Mouse (Mus musculus) right cerebral cortex, postnatal 36 days (tissue): ENCODE data around the gene Ddx10.
A peak's percentile ranks its signal among the peaks of the same experiment; 100 is the strongest.

Experiments used
- DNase-seq, 2 experiments: peaks; one replicate each; pipeline ENCODE4 v3.0.0; 2022; ENCODE audit warnings: low spot score in 2 of 2, mixed read lengths in 1 of 2

The Ddx10 gene

DNA sequence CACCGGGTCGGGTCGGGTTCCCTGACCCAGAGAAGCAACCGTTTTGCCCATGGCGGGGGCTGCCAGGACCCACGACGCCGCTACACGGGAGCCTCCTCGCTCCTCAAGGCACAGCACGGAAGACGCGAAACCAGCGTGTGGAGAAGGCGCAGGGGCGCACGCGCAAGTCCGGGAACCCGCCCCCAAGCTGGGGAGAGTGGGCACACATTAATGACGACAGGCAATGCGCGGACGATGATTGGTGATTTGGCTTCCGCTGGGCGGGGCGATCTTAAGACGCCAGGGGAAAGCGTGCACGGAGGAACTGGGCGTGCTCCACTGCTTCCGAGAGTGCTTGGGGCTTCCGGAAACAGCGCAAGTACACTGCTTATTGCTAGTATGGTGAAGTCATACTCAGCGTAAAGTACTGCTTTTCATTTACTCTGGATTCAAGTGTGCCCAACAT is at the start of gene Ddx10:
TSS of gene Ddx10 (minus strand) at position 101 of the 445 bp plus-strand sequence.
- DNase-seq = peak; percentile 97

GRCm38 (mm10) chr9:53292833-53293232 is 45.0 kb upstream of the Ddx10 start:
- no peak for DNase-seq

DNA sequence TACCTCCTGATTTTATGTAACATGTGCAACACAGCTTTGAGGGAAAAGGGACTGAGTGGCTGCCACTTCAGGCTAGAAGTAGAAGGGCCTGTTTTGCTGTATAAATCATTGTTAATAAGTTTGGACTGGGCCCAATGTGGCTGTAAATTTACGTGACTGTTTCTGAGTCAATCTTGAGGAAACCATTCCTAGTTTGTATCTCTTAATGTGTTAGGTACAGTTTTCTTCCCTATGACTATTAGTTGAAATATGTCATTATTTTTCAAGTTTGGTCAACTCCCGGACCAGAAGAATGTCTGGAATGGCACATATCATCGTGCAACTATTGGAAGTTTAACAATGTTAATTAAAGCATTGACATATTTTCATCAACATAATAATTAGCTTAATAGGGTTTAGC is 42.2 kb upstream of the Ddx10 start:
- DNase-seq = no peak

DNA sequence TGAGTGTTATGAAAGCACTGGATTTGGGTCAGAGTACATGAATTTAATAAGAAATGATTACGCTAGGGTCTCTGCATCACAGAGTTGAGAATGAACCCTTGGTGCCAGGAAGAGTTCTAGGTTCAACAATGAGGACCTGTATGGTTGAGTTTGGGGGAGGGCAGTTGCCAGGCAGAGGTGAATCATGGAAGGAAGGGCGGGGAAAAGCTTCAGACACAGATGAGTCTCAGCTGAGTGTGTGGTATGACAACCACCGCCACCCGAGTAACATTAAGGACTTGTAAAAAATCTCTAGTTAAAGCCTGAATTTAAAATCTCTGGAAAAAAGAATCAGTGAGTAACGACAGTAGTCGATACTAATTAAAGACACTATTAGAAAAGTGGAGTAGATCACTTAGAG is 38.9 kb upstream of the Ddx10 start:
- no peak for DNase-seq

DNA sequence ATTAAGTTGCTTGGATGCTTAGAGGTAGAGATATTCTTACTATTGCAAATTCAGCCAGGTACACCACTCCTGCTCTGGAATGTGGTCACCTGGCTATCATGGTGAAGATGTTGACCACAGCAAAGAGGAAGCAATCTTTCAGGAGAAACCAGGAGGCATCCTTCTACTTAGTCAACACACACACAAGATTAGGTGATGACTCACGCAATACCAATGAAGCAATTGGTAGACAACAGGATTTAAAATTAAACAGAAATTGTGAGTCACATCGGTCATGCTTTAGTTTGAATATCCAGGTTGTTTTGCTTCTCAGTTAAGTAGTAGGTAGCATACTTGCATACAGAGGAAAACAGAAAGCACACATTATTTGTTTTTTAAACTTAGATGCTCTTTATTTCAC is 31.1 kb upstream of the Ddx10 start:
- DNase-seq = no peak

DNA sequence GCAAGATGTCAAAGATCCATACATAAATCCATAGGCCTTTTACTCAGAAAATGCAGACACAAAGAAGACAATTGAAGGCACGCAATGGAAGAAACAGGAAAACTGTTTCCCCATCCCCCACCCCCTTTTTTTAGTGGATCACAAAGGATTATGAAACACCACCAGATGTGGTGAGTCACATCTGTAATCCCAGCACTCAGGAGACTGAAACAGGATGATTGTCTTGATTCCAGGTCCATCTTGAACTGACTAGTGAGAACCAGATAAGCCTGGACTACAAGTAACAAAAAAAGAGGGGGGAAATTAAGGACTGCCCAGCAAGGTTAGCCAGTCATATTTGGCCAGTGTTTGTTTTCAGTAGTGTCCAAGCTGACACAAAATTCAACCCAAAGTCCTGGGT is 28.5 kb upstream of the Ddx10 start:
- no peak for DNase-seq

DNA sequence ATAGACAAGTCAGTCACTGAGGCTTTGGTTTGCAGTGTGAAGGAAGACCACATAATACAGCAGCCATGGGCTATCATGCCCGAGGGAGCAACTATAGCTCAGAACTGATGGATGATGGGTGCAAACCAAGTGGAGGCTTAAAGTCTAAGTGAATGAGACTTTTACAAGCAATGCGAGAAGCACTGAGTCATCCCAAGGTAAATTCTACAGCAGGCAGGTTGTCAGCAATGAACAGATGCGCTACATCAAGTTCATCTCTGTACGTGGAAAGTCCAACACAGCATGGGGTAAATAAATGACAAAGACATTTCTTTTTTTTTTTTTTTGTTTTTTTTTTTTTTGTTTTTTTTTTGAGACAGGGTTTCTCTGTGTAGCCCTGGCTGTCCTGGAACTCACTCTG is 24.9 kb upstream of the Ddx10 start:
- no peak for DNase-seq

DNA sequence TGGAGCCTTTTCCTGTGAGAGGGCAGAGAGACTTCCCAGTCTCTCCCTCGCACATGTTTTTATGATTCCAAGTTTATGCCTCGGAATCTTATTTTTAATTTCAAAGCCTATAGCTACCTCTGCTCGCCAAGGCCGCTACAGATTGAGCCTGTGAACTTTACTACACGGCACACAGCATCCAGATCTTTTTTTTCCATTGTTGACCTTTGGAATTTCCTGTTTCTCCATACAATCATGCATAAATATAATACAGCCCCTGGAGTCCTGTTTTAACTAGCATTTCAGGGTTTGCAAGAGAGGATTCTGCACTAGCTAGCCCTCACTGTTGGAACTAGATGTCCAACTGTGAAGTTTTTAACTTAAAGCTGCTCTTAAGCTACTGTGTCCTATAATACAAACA is 24.4 kb upstream of the Ddx10 start:
- DNase-seq = no peak

GRCm38 (mm10) chr9:53271281-53272022 is 23.6 kb upstream of the Ddx10 start:
- no peak for DNase-seq

GRCm38 (mm10) chr9:53269466-53269755 is 21.6 kb upstream of the Ddx10 start:
- DNase-seq = no peak

DNA sequence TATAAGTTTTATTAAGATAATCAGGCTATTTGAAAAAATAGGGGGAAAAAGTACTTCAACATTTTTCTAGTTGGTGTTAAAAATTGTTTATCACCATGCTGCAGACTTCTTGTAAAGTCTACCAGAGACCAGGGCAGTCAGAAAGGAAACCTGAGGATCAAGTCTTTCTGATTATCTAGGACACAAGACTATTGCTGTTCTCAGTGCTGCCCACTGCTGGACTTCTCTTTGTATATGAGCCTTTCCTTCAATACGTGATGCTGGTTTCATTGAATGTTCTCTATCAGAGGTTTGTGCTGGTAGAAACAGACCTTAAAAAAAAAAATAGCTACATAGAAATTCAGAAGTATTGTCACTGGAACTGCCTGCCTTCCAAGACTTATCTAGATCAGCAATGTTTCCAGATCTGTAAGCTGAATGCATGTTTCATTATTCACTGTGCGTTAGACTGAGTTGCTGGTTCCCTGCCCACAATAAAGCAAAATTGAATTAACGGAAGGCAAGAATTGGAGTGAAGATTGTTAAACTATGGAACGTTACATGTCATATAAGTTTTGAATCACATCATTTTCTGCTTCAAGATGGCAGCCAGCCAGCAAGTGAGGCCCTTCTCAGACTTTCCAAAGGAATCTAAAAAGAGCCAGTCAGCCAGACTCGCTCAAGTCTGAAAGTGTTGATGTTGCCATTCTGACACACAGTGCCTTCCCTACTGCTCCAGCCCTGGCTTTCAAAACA is 21.0 kb upstream of the Ddx10 start:
- DNase-seq = no peak

DNA sequence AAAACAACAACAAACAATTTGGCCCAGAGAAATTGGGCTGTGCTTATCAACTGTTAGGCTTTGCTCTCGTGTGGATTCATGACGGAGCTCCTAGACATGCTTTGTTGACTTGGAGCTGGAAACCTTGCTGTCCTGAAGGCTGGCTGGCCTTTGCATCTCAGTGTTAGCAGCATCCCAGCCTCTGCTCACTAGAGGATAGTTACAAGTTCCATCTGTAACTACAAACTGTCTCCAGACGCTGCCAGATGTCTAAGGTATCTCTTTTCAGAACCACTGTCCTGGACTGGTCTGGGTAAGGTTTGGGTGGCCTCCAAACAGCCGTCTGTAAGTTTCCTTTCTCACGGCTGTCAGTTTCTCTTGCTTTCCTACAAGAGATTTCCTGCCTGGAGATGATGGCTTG is 20.2 kb upstream of the Ddx10 start:
- DNase-seq = no peak

GRCm38 (mm10) chr9:53265589-53265988 is 17.7 kb upstream of the Ddx10 start:
- DNase-seq = no peak

- no peak for DNase-seq
These were observed 16.5 kb upstream of the Ddx10 start for GRCm38 (mm10) chr9:53264387-53264786.

GRCm38 (mm10) chr9:53258199-53258598 is 10.3 kb upstream of the Ddx10 start:
- no peak for DNase-seq

DNA sequence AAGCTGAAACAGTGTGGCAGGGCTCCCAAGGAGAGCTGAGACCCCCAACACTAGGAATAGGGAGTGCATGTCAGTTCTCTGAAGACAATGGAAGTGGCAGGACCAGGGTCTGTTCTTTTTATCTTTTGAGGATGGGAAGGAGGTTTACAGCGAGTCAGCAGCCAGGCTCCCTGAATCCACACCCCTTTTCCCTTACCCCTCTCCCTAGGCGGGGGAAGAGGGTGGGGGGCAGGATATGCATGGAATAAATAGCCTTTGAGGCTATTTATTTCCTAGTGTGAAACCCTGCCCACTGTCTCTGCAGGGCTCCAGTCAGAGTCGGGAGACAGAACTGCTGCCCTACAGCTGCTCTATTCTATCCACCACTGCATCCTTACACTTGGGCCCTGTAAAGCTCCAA is 9.9 kb upstream of the Ddx10 start:
- DNase-seq = peak in 1 of 2 experiments; percentile 28

DNA sequence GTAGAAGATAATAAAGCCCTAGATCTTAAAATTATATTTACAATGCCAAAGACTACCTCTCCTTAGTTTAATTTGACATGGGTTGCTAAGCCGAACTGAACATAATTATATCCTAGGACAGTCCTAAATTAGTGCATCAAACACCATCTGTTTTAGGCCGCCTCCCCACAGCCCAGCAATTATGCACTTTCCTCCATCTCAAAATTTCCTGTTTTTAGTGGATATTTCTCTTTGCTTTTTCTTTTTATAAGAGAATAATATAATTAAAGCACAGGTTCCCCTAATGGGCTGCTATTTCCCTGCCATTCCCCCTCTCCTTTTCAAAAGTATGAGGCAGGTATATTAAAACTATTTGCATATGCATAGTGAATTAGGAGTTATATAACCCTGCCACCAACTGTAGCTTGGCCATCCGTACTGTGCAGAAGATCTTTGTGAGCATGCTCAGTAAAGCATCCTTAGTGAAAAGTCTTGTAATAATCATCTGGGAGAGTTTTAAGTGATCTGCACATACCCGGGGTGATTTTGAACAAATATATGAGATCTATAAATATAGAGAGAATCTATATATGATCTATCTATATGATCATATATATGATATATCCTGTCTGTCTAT is 8.9 kb upstream of the Ddx10 start:
- DNase-seq = no peak

GRCm38 (mm10) chr9:53254368-53254767 is 6.5 kb upstream of the Ddx10 start:
- peak; percentile 59 to 61 for DNase-seq

GRCm38 (mm10) chr9:53247516-53247915 is 337 bp downstream of the Ddx10 start:
- DNase-seq = no peak

DNA sequence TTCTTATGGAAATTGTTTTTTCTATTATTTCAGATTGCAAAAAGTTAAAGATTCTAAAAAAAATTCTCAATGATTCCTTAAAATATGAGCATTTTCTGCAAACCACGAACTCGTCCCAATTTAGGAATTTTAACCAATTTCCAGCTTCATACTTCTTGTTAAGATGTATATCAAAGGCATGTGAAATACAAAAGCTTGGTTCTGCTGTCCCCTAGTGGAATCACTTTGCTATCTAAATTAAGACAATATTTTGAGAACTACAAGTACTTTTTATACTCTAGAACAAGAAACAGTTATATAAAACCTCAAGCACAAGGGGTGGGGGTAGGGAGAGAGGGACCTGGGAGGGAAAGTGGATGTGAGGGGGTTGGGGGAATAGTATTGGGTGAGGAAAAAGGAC is 29.7 kb downstream of the Ddx10 start:
- DNase-seq = no peak

DNA sequence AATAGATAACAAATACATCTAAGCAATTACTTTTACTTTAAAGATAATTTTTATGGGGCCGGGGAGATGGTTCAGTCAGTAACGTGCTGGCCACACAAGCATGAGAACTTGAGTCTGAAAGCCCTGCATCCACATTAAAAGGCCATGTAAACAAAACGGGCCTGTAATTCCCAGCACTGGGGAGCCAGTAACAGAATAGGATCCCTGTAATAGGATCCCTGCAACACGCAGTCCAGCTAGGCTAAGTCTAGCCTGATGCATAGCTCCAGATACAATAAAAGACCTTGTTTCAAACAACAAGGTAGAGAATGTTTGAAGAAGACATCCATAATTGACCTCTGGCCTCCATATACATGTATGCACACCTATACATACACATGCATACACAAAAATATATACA is 39.6 kb downstream of the Ddx10 start:
- no peak for DNase-seq

DNA sequence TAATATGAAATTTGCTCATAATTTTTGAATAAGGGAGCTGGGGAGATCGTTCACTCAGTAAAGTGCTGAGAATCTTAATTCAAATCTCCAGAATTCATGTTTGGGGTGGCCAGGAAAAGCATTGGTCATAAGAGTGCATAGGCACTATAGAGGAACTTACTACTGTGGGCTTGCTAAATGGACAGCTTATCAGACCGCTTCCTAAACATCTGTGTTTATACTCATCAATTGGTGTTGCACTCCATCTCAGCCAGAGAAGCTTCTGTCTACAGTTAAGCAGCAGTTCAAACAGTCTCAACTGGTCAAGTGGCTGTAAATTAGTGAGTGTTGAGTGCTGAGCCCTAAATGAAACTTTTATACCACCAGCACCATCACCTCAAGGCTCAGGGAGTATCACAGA is 73.3 kb downstream of the Ddx10 start:
- no peak for DNase-seq

GRCm38 (mm10) chr9:53173258-53173657 is 74.6 kb downstream of the Ddx10 start:
- no peak for DNase-seq
